Mouse (Mus musculus) forebrain, embryonic 16.5 days (tissue): ENCODE results near the gene Rabif. TPM values are rescaled to one million over a fixed set of nuclear protein-coding genes. Genes with fewer than 3 reads are reported as not detected.
"Not testable (repeated sequence)": the region's sequence is repeated elsewhere in the genome, so short reads cannot be mapped to it uniquely, and the experiment has no call there.

Source experiments
- ATAC-seq: fragments of 200-750 bp; cut with Nextera tagmentation; 2 replicates; pipeline ENCODE4 v1.8.0; 2017; ENCODE audit warnings: mild to moderate bottlenecking, moderate library complexity
- H3K27ac ChIP-seq: fragments of 300-500 bp; sonication (generic); 2 replicates; pipeline ENCODE4 v1.5.1; 2014; ENCODE audit warnings: low read length, control low read depth
- H3K27me3 ChIP-seq: fragments of 300-500 bp; sonication (generic); replicated peaks from 2 replicates; pipeline ENCODE4 v1.6.1; 2014; ENCODE audit warnings: low read length; ENCODE audit not compliant: control insufficient read depth, insufficient read depth
- H3K36me3 ChIP-seq: fragments of 300-500 bp; sonication (generic); 2 replicates; pipeline ENCODE4 v1.6.1; 2014; ENCODE audit not compliant: control insufficient read depth, insufficient read depth
- H3K4me1 ChIP-seq: fragments of 300-500 bp; sonication (generic); replicated peaks from 2 replicates; pipeline ENCODE4 v1.6.1; 2014; ENCODE audit warnings: low read length; ENCODE audit not compliant: control insufficient read depth, insufficient read depth
- H3K4me2 ChIP-seq: fragments of 300-500 bp; sonication (generic); 2 replicates; pipeline ENCODE4 v1.6.1; 2014; ENCODE audit warnings: mild to moderate bottlenecking, low read length, control low read depth
- H3K4me3 ChIP-seq: fragments of 300-500 bp; sonication (generic); replicated peaks from 2 replicates; pipeline ENCODE4 v1.5.1; 2014; ENCODE audit warnings: mild to moderate bottlenecking, low read length, control low read depth
- H3K9ac ChIP-seq: fragments of 300-500 bp; sonication (generic); replicated peaks from 2 replicates; pipeline ENCODE4 v1.6.1; 2014; ENCODE audit warnings: low read depth, low read length, control low read depth
- H3K9me3 ChIP-seq: fragments of 300-500 bp; sonication (generic); 2 replicates; pipeline ENCODE4 v1.6.1; 2016; ENCODE audit warnings: low read length; ENCODE audit not compliant: control insufficient read depth
- WGBS: fragments of 180-500 bp; shearing (Covaris S2); extraction: QIAGEN DNeasy Blood & Tissue Kit; methylation state at CpG from one replicate; pipeline ENCODE4 v1.1.7; 2014; 5-methylcytosine and 5-hydroxymethylcytosine counted together
- polyA plus RNA-seq: library from polyadenylated mRNA; unstranded; fragments of >200 nt; fragmentation: Nextera tagmentation; extraction: Ambion mirVana; gene quantifications from 2 replicates; pipeline ENCODE4 v1.2.1, GENCODE M21; 2015

Rabif gene
- 63.0 and 63.7 TPM in 2 replicates for polyA plus RNA-seq

DNA sequence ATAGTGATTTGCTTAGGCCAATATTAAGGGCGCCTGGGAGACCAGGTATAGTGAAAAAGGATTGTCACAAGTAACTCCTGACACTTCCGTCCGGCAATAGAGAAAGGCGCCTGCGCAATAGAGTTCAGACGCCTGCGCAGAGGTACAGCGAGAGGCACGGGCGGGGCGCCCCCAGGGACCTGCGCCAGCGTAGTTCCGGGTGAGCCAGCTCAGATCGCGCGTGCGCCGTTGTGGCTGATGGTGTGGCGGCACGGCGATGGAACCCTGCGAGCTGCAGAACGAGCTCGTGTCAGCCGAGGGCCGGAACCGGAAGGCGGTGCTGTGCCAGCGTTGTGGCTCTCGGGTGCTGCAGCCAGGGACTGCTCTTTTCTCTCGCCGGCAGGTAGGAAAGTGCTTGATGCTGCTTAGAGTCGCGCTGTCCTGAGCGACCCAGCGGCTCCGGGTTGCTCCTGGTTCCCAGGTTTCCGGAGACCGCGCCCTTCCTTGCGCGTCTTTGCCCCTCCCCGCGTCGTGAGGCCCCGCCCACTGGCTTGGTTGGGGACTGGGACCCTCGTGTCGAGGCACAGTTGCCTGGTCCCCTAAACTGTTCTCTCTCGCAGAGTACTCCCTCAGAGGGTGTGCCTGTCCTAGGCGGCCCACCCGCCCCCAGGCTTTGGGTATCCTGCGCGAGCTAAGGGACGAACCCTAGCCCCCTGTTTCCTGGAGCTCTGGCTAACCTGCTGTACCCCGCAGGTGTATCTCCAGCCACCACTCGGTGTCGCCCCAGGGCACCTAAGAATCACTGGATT is at the start of gene Rabif:
Gene Rabif (plus strand): TSS at position 221 of the 788 bp plus-strand sequence.
- peaks cover 4% of the 10 kb centered on the region; the same call in 1 of the 2 replicates for H3K36me3 ChIP-seq
- peak within 1 kb of the TSS; percentile 74 for H3K4me2 ChIP-seq
- peak within 1 kb of the TSS; percentile 59 for H3K4me3 ChIP-seq
- peak; percentile 99 for ATAC-seq
- H3K27me3 ChIP-seq, result no peaks in the 10 kb centered on the region
- H3K9me3 ChIP-seq, result no peaks in the 10 kb centered on the region
- peak within 1 kb of the TSS; percentile 58 for H3K9ac ChIP-seq
- peaks cover 8% of the 10 kb centered on the region for H3K4me1 ChIP-seq
- under 1% methylated on average over 58 of the region's 58 CpGs for WGBS
- peak within 1 kb of the TSS; percentile 91 for H3K27ac ChIP-seq

DNA sequence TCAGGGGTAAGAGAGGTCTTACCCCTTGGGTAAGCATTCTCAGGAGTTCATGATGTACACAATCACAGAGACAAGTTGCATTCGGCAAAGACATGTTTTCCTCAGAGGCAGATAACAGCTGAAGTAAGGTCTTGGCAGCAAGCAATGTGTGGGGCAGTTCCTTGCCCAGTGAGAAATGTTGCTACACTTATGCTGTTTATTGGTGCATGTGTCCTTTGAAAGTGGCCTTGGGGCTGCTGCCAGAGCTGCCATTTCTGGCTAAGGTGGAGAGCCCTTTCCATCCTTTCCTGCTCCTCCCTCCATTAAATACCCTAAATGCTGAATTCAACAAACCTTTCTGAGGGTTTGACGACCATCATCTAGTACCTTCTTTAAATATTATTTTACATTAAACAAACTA is 49.0 kb upstream of the Rabif start:
- Histone ChIP-seq H3K4me3 (no peak overlapping the region), H3K27ac (no peak overlapping the region), H3K4me1 (no peaks in the 10 kb centered on the region), H3K36me3 (no peaks in the 10 kb centered on the region), H3K4me2 (no peak overlapping the region), H3K27me3 (no peaks in the 10 kb centered on the region), H3K9me3 (no peaks in the 10 kb centered on the region), H3K9ac (no peak overlapping the region)
- WGBS, result 85% methylated on average over 2 of the region's 2 CpGs
- ATAC-seq, result no peak

DNA sequence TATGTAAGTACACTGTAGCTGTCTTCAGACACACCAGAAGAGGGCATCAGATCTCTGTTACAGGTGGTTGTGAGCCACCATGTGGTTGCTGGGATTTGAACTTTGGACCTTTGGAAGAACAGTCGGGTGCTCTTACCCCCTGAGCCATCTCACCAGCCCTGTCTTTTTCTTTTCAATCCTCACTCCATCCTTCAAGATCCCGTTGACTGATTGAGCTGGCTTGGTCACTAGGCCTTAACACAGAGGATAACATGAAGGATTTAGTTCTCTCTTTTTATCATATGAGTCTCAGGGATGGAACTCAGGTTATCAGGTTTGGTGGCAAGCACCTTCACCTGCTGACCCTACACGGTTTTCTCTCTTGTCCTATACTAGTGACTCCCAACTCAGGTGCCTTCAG is 45.9 kb upstream of the Rabif start:
- not testable (repeated sequence) for H3K36me3 ChIP-seq, H3K4me1 ChIP-seq, H3K4me3 ChIP-seq, H3K9me3 ChIP-seq, ATAC-seq, H3K27me3 ChIP-seq, H3K4me2 ChIP-seq, H3K27ac ChIP-seq, H3K9ac ChIP-seq
- WGBS, result 67% methylated on average over 3 of the region's 3 CpGs

- no peaks in the 10 kb centered on the region for H3K9me3 ChIP-seq
- no peak overlapping the region for H3K4me3 ChIP-seq
- H3K36me3 ChIP-seq, result no peaks in the 10 kb centered on the region
- no peak overlapping the region for H3K4me2 ChIP-seq
- H3K4me1 ChIP-seq, result peaks cover 5% of the 10 kb centered on the region
- H3K27ac ChIP-seq, result no peak overlapping the region
- H3K9ac ChIP-seq, result no peak overlapping the region
- ATAC-seq, result no peak
- H3K27me3 ChIP-seq, result no peaks in the 10 kb centered on the region
- 90% methylated on average over 4 of the region's 4 CpGs for WGBS
Observed at GRCm38 (mm10) chr1:134450201-134450600, 44.2 kb upstream of the Rabif start.

- Histone ChIP-seq H3K4me3 (no peak overlapping the region), H3K9me3 (no peaks in the 10 kb centered on the region), H3K9ac (no peak overlapping the region), H3K27ac (no peak overlapping the region), H3K4me1 (peaks cover 6% of the 10 kb centered on the region), H3K36me3 (no peaks in the 10 kb centered on the region), H3K27me3 (no peaks in the 10 kb centered on the region), H3K4me2 (no peak overlapping the region)
- WGBS, result 47% methylated on average over 3 of the region's 3 CpGs
- no peak for ATAC-seq
Observed at GRCm38 (mm10) chr1:134450986-134451385, 43.5 kb upstream of the Rabif start.

DNA sequence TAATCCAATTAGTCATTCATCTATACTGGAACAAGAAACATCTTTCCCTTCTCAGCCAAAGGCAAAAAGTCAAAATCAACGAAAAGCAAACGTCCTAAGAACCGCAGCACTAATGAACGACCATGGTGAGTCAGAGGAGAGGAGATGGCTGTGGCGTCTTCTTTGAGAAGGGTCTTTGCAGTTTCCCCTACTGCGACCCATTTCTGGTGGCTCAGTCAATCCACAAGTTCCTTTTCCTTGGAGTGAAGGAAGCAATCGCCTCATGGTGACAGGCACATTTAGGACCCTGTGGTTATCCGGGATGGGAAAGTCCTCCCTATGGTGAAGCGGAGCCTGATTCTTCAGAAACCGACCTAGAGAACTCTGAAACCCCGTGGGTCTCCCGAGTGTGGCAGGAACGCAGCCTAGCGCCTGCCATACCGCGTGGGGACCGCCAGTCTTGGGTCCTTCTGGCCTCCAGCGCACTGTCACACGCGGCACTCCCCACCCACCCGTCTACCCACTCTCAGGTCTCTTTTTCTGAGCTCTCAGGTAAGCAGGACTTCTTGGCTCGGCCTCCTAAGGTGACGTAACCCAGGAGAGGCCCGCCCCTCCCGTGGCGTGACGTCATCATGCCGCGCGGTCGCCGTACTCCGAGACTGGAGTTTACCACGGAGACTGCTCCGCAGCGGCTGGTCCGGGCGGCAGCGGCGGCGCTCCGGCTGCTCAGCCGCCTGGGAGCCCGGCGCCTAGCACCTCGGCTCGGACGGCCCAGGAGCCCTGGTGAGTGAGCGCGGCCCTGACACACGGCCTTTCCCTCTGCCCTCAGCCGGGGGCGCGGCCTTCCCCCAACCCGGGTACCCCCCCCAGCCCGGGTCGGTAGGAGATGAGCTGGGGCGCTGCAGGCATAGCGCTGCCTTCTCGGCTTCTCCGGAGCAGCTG is 39.3 kb upstream of the Rabif start, which contains the start of gene Klhl12:
Gene Klhl12 (plus strand): TSS at position 628 of the 921 bp plus-strand sequence.
- ATAC-seq, result peak; percentile 95
- Histone ChIP-seq H3K27me3 (no peaks in the 10 kb centered on the region), H3K9ac (peak within 1 kb of the TSS; percentile 84), H3K4me2 (peak within 1 kb of the TSS; percentile 95), H3K4me1 (peaks cover 12% of the 10 kb centered on the region), H3K9me3 (no peaks in the 10 kb centered on the region), H3K36me3 (peaks cover 6% of the 10 kb centered on the region), H3K4me3 (peak within 1 kb of the TSS; percentile 91), H3K27ac (peak within 1 kb of the TSS; percentile 63)
- under 1% methylated on average over 55 of the region's 61 CpGs for WGBS

DNA sequence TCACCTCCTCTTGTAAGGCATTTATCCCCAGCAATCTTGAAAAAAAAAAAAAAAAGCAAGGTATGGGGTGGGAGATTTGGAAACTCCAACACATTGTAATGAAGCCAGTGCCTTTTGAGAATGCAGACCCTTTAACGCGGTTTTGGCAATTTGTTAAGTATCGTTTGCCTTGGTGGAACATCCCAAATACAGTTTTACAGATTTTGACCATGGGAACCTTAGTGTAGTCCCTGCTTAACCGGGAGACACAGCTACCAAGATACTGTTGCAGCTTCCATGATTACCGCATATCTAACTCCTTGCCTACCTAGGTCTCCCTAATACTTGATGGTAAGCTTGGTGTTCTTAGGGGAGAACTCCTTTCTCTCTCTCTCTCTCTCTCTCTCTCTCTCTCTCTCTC is 38.4 kb upstream of the Rabif start:
- peak overlapping the region; percentile 65 for H3K4me2 ChIP-seq
- no peak for ATAC-seq
- peaks cover 12% of the 10 kb centered on the region for H3K4me1 ChIP-seq
- H3K36me3 ChIP-seq, result peaks cover 6% of the 10 kb centered on the region
- no peaks in the 10 kb centered on the region for H3K27me3 ChIP-seq
- H3K27ac ChIP-seq, result no peak overlapping the region
- peak overlapping the region; percentile 84; the same call in 1 of the 2 replicates for H3K9ac ChIP-seq
- peak overlapping the region; percentile 91 for H3K4me3 ChIP-seq
- WGBS, result 20% methylated on average over 5 of the region's 5 CpGs
- H3K9me3 ChIP-seq, result no peaks in the 10 kb centered on the region

DNA sequence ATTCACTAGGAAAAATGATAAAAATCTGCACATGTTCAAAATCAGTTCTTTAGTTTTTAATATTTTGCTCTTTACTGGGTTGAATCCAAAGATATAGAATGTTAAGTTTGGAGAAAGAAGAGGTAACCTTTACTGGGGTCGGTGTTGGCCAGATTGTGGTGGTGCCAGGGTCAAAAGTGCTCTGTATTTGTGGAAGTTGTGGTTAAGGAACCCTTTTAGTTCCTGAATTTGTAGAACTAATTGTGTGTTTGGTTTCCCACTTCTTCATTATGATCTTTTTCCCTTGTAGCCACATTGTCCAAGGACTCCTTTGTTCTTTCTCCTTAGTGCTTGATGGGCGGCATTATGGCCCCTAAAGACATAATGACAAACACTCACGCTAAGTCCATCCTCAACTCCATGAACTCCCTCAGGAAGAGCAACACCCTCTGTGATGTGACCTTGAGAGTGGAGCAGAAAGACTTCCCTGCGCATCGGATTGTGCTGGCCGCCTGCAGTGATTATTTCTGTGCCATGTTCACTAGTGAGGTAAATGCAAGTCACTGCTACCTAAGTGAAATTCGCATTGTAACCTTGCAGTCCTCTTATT is 36.2 kb upstream of the Rabif start:
- Histone ChIP-seq H3K9ac (no peak overlapping the region), H3K9me3 (no peaks in the 10 kb centered on the region), H3K27me3 (no peaks in the 10 kb centered on the region), H3K36me3 (peaks cover 6% of the 10 kb centered on the region), H3K4me3 (no peak overlapping the region), H3K4me2 (no peak overlapping the region), H3K27ac (no peak overlapping the region), H3K4me1 (peaks cover 12% of the 10 kb centered on the region)
- WGBS, result 91% methylated on average over 7 of the region's 7 CpGs
- ATAC-seq, result no peak
